Comparison of ENCODE assay signal across 8 mouse cellular contexts in genomic region chr11:35693136-35693535, GRCm38 (mm10).
A peak's percentile ranks its signal among the peaks of the same experiment; 100 is the strongest.
DNase-seq lines count a peak whose midpoint lies in the region; ATAC-seq lines count a peak whose summit lies in the region.

No protein-coding gene starts in this region.

- H3K9me3 ChIP-seq in embryonic facial prominence, embryonic 14.5 days (ENCODE audit: control insufficient read depth, low read length): no peaks in the 10 kb centered on the region
- no peaks in the 10 kb centered on the region for H3K9me3 ChIP-seq in hindbrain, embryonic 11.5 days (ENCODE audit: control insufficient read depth, low read length)

- H3K27me3 ChIP-seq in embryonic facial prominence, embryonic 14.5 days (replicated peaks; ENCODE audit: control insufficient read depth, insufficient read depth, low read length): no peaks in the 10 kb centered on the region
- no peaks in the 10 kb centered on the region for H3K27me3 ChIP-seq in hindbrain, embryonic 11.5 days (ENCODE audit: control insufficient read depth, insufficient read depth, low read length)

- 5% methylated on average over 5 of the region's 5 CpGs for WGBS in embryonic facial prominence, embryonic 14.5 days
- WGBS in hindbrain, embryonic 11.5 days: 17% methylated on average over 5 of the region's 5 CpGs

- H3K4me3 ChIP-seq in embryonic facial prominence, embryonic 14.5 days (ENCODE audit: low read depth, low read length): no peak overlapping the region
- H3K4me3 ChIP-seq in hindbrain, embryonic 11.5 days (ENCODE audit: low read depth, low read length): no peak overlapping the region

- H3K4me2 ChIP-seq in embryonic facial prominence, embryonic 14.5 days (ENCODE audit: low read depth, low read length): no peak overlapping the region
- H3K4me2 ChIP-seq in hindbrain, embryonic 11.5 days (replicated peaks; ENCODE audit: low read depth, low read length): no peak overlapping the region

- H3K36me3 ChIP-seq in embryonic facial prominence, embryonic 14.5 days (ENCODE audit: control insufficient read depth, insufficient read depth, low read length): peaks cover 9% of the 10 kb centered on the region
- 0 out of 2 replicates have a peak, but pooled peaks cover 2% of the 10 kb centered on the region for H3K36me3 ChIP-seq in hindbrain, embryonic 11.5 days (ENCODE audit: control insufficient read depth, insufficient read depth, low read length)

- ATAC-seq in embryonic facial prominence, embryonic 14.5 days (ENCODE audit: low read depth): peak; percentile 67
- peak; percentile 65 for ATAC-seq in hindbrain, embryonic 11.5 days (ENCODE audit: low FRiP score)

- DNase-seq in left cerebral cortex, adult 18-20 months (ENCODE audit: low spot score in 2 of 2): peak; percentile 38 to 69
- DNase-seq in left cerebral cortex, adult 11 months (ENCODE audit: low spot score): no peak
- DNase-seq in adrenal gland, postnatal 36 days: peak; percentile 55 to 67
- DNase-seq in embryonic facial prominence, embryonic 14.5 days (ENCODE audit: low spot score): peak; percentile 58
- DNase-seq in hindbrain, embryonic 11.5 days (ENCODE audit: low spot score): peak; percentile 87
- DNase-seq in left cerebral cortex, postnatal 14 days (ENCODE audit: low spot score in 2 of 2): peak; percentile 57 to 63
- peak; percentile 45 for DNase-seq in naive thymus-derived CD4-positive, alpha-beta T cell, adult 2 months (ENCODE audit: low read depth)
- peak; percentile 41 for DNase-seq in thymus, postnatal 25 days

- H3K4me1 ChIP-seq in embryonic facial prominence, embryonic 14.5 days (ENCODE audit: control insufficient read depth, insufficient read depth, low read length): no peaks in the 10 kb centered on the region
- H3K4me1 ChIP-seq in hindbrain, embryonic 11.5 days (replicated peaks; ENCODE audit: control insufficient read depth, insufficient read depth, low read length): no peaks in the 10 kb centered on the region

- H3K27ac ChIP-seq in embryonic facial prominence, embryonic 14.5 days (replicated peaks; ENCODE audit: low read depth, low read length): no peak overlapping the region
- H3K27ac ChIP-seq in hindbrain, embryonic 11.5 days (ENCODE audit: low read depth, low read length): no peak overlapping the region

- intact Hi-C loops in left cerebral cortex, postnatal 14 days (cut with DNase I): loop anchor here (10.0 kb wide), 1 partner anchor 238 kb away; no protein-coding TSS in a partner anchor

- no peak overlapping the region for H3K9ac ChIP-seq in embryonic facial prominence, embryonic 14.5 days (ENCODE audit: low read depth, low read length)
- no peak overlapping the region for H3K9ac ChIP-seq in hindbrain, embryonic 11.5 days (ENCODE audit: low read depth, low read length)
